Mouse (Mus musculus): ENCODE measurements around the gene Cep89. TPM values are rescaled to one million over a fixed set of nuclear protein-coding genes. Genes with fewer than 3 reads are reported as not detected.

Cep89 gene
- polyA plus RNA-seq, 1 experiment from 2014 or later = 52.1 TPM

DNA sequence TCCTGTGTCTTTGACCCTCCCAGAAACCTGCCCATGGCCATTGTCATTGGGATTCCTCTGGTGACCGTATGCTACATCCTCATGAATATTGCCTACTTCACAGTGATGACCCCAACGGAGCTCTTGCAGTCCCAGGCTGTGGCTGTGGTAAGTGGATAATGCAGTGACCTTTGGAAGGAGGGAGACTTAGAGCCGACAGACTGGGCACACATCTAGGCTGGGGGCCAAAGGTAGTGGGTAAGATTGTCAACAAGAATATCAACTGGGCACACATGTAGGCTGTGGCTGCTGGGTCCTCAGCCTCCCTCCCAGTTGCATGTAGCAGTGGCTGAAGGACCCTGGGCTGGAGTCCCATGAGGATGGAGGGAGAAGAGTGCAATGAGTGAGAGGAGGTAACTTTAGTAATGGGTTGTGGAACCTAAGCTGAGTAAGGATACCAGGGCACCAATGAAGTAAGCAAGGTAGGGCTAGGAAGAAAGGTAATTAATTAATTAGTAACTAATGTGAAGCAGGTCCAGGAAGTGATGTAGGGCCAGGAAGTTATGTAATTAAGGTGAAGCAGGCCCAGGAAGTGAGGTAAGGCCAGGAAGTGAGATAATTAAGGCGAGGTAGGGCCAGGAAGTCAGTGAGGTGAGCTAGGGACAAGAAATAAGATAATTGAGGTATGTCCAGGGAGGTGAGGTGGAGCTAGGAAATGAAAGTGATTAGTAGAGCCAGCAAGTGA is 59.4 kb downstream of the Cep89 start:
- 86% methylated on average over 4 of the region's 4 CpGs for WGBS
- Histone ChIP-seq H3K36me3 (no peaks in the 10 kb centered on the region), H3K27me3 (no peaks in the 10 kb centered on the region), H3K4me3 (no peak overlapping the region), H3K4me1 (no peaks in the 10 kb centered on the region), H3K9me3 (no peaks in the 10 kb centered on the region), H3K27ac (replicated peaks) (no peak overlapping the region), H3K9ac (replicated peaks) (no peak overlapping the region), H3K4me2 (replicated peaks) (no peak overlapping the region)
- no peak for ATAC-seq (ENCODE audit: low FRiP score, low read depth)

DNA sequence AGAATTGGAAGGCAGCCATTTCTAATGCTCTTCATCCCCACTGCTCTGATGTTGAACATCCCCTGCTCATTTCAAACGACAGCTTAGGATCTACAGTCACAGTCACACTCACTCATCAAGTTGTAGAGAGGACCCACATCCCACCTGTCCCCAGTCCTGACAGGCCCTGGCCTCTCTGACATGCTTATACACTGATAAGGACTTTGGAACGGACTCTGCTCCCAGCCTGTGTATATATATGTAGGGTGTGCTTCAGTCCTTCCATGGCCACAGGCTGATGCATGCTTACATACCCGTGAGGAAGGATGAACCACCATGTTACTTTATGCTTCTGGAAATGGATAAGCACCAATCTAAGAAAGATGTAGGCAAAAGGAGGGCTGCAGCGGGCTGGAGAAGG is 64.1 kb downstream of the Cep89 start:
- Histone ChIP-seq H3K36me3 (no peaks in the 10 kb centered on the region), H3K4me3 (no peak overlapping the region), H3K9me3 (no peaks in the 10 kb centered on the region), H3K9ac (replicated peaks) (no peak overlapping the region), H3K4me1 (no peaks in the 10 kb centered on the region), H3K4me2 (replicated peaks) (no peak overlapping the region), H3K27me3 (no peaks in the 10 kb centered on the region), H3K27ac (replicated peaks) (no peak overlapping the region)
- 92% methylated on average over 4 of the region's 4 CpGs for WGBS
- ATAC-seq (ENCODE audit: low FRiP score, low read depth) = no peak

DNA sequence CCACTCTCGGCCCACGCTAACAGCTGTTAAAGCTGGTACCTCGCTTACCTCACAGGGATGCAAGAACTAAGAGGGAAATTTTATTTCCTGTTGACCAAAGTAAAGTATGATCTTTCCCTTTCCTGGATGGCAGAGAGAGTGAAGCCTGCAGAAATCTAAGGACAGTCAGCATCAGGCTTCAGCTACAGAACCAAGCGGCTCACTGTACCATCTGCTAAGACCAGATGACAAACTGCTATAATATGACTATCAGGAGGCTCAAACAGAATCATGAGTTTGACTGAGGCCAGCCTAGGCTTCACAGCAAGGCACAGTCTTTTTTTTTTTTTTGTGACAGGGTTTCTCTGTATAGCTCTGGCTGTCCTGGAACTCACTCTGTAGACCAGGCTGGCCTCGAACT is 68.2 kb downstream of the Cep89 start:
- no peak for ATAC-seq (ENCODE audit: low FRiP score, low read depth)
- 95% methylated on average over 5 of the region's 5 CpGs for WGBS

DNA sequence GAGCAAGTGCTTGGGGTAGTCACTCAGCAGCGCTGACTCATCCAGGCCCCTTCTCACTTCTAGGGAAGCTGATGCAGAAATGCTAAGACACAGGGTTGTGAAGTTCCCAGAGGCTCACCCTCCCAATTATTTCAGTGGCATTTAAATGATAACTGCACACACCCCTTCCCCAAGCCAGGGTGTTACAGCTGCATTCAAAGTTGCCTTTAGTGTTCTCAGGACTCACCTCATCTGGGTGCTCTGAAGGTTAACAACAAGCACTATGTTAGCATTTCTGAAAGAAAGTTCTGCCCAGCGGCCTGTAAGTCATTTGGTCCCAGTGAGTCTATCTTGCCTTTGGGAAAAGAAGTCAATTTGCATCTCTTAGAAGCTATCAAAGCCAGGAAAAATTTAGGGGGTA is 71.0 kb downstream of the Cep89 start:
- 79% methylated on average over 2 of the region's 2 CpGs for WGBS
- Histone ChIP-seq H3K4me3 (no peak overlapping the region), H3K9me3 (no peaks in the 10 kb centered on the region), H3K4me2 (replicated peaks) (no peak overlapping the region), H3K4me1 (no peaks in the 10 kb centered on the region), H3K27me3 (no peaks in the 10 kb centered on the region), H3K36me3 (no peaks in the 10 kb centered on the region), H3K27ac (replicated peaks) (no peak overlapping the region), H3K9ac (replicated peaks) (no peak overlapping the region)
- no peak for ATAC-seq (ENCODE audit: low FRiP score, low read depth)

More for the DNA sequence above, 68.2 kb downstream of the Cep89 start:
- no peaks in the 10 kb centered on the region for H3K9me3 ChIP-seq
- H3K4me3 ChIP-seq = no peak overlapping the region
- H3K27ac ChIP-seq (replicated peaks) = no peak overlapping the region
- H3K36me3 ChIP-seq = no peaks in the 10 kb centered on the region
- no peaks in the 10 kb centered on the region for H3K27me3 ChIP-seq
- H3K4me2 ChIP-seq (replicated peaks) = no peak overlapping the region
- no peak overlapping the region for H3K9ac ChIP-seq (replicated peaks)
- H3K4me1 ChIP-seq = no peaks in the 10 kb centered on the region

DNA sequence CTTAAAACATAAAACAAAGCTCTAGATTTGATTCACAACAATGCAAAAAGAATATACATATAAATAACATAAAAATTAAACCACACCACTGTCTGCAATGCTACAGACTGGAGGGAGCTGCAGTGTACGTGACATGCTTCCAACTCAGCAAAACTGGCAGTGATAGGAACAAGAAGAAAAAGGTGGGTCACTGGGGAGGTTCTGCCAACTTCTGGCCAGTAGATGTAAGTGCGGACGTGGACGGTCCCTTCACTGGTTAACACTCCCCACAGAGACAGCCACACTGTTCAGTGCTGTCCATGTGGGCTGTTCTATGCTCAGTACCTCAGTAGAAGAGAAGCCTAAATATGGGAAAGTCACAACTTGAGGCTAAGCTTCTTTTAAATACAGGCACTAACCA is 74.0 kb downstream of the Cep89 start:
- H3K4me3 ChIP-seq = no peak overlapping the region
- no peak overlapping the region for H3K27ac ChIP-seq (replicated peaks)
- WGBS = 48% methylated on average over 4 of the region's 4 CpGs
- no peaks in the 10 kb centered on the region for H3K36me3 ChIP-seq
- no peaks in the 10 kb centered on the region for H3K27me3 ChIP-seq
- no peaks in the 10 kb centered on the region for H3K9me3 ChIP-seq
- H3K4me1 ChIP-seq = no peaks in the 10 kb centered on the region
- H3K9ac ChIP-seq (replicated peaks) = no peak overlapping the region
- ATAC-seq (ENCODE audit: low FRiP score, low read depth) = no peak
- H3K4me2 ChIP-seq (replicated peaks) = no peak overlapping the region

GRCm38 (mm10) chr7:35476457-35476856 is 79.6 kb downstream of the Cep89 start:
- no peak overlapping the region for H3K4me3 ChIP-seq
- no peaks in the 10 kb centered on the region for H3K9me3 ChIP-seq
- H3K4me1 ChIP-seq = no peaks in the 10 kb centered on the region
- H3K27me3 ChIP-seq = no peaks in the 10 kb centered on the region
- no peak overlapping the region for H3K27ac ChIP-seq (replicated peaks)
- H3K36me3 ChIP-seq = no peaks in the 10 kb centered on the region
- no peak for ATAC-seq (ENCODE audit: low FRiP score, low read depth)
- no peak overlapping the region for H3K4me2 ChIP-seq (replicated peaks)
- H3K9ac ChIP-seq (replicated peaks) = no peak overlapping the region
- 80% methylated on average over 2 of the region's 2 CpGs for WGBS

DNA sequence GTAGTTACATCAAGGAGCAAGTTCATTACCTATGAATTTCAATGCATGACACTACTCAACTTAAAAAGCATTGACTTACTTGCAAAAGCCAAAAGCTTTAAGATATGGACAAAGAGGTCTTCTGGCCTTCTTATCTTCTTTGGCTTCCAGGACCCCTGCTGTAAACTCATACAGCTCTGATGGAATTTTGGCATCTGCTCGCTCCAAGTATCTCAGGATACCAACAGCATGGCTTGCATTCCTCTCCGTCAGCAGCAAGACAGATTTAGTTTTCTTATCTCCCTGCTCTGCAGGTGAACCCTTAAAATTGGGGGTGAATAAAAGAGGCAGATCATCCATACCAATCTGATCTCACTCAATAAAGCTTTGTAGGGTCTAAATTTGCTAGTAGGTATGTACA is 88.3 kb downstream of the Cep89 start:
- Histone ChIP-seq H3K27me3 (no peaks in the 10 kb centered on the region), H3K4me2 (replicated peaks) (no peak overlapping the region), H3K36me3 (no peaks in the 10 kb centered on the region), H3K4me3 (no peak overlapping the region), H3K9ac (replicated peaks) (no peak overlapping the region), H3K9me3 (no peaks in the 10 kb centered on the region), H3K4me1 (no peaks in the 10 kb centered on the region), H3K27ac (replicated peaks) (no peak overlapping the region)
- ATAC-seq (ENCODE audit: low FRiP score, low read depth) = no peak
- WGBS = 83% methylated on average over 2 of the region's 2 CpGs

GRCm38 (mm10) chr7:35486553-35486952 is 89.7 kb downstream of the Cep89 start:
- H3K4me1 ChIP-seq = no peaks in the 10 kb centered on the region
- no peak overlapping the region for H3K4me3 ChIP-seq
- H3K4me2 ChIP-seq (replicated peaks) = no peak overlapping the region
- H3K36me3 ChIP-seq = no peaks in the 10 kb centered on the region
- WGBS = 90% methylated on average over 8 of the region's 8 CpGs
- H3K27me3 ChIP-seq = no peaks in the 10 kb centered on the region
- H3K27ac ChIP-seq (replicated peaks) = no peak overlapping the region
- H3K9ac ChIP-seq (replicated peaks) = no peak overlapping the region
- H3K9me3 ChIP-seq = no peaks in the 10 kb centered on the region
- ATAC-seq (ENCODE audit: low FRiP score, low read depth) = no peak

Other genes starting within 250 kb of the Cep89 start
- 1.0 and 1.2 TPM in 2 replicates for gene Slc7a10, start 210.7 kb upstream of the Cep89 start, polyA plus RNA-seq (2016; fragmentation: Nextera tagmentation; extraction: Ambion mirVana)
- gene Lrp3, start 181.5 kb upstream of the Cep89 start, polyA plus RNA-seq (2016; fragmentation: Nextera tagmentation; extraction: Ambion mirVana) = 19.3 and 20.7 TPM in 2 replicates
- 19.6 and 19.9 TPM in 2 replicates for gene Gpatch1, start 78.6 kb upstream of the Cep89 start, polyA plus RNA-seq (2016; fragmentation: Nextera tagmentation; extraction: Ambion mirVana)
- gene Rhpn2, start 62.9 kb upstream of the Cep89 start, polyA plus RNA-seq (2016; fragmentation: Nextera tagmentation; extraction: Ambion mirVana) = 1.4 and 1.5 TPM in 2 replicates
- gene Faap24, start 199 bp upstream of the Cep89 start, polyA plus RNA-seq (2016; fragmentation: Nextera tagmentation; extraction: Ambion mirVana) = 21.7 and 22.9 TPM in 2 replicates
- gene Slc7a9, start 51.8 kb downstream of the Cep89 start, polyA plus RNA-seq (2016; fragmentation: Nextera tagmentation; extraction: Ambion mirVana) = 0.13 TPM in 1 of 2 replicates, not detected in the other
- 0.11 and 0.55 TPM in 2 replicates for gene Tdrd12, start 140.7 kb downstream of the Cep89 start, polyA plus RNA-seq (2016; fragmentation: Nextera tagmentation; extraction: Ambion mirVana)
- 40.4 and 43.5 TPM in 2 replicates for gene Nudt19, start 159.3 kb downstream of the Cep89 start, polyA plus RNA-seq (2016; fragmentation: Nextera tagmentation; extraction: Ambion mirVana)
- 0.11 and 0.26 TPM in 2 replicates for gene Rgs9bp, start 188.5 kb downstream of the Cep89 start, polyA plus RNA-seq (2016; fragmentation: Nextera tagmentation; extraction: Ambion mirVana)
- gene Ankrd27, start 189.2 kb downstream of the Cep89 start, polyA plus RNA-seq (2016; fragmentation: Nextera tagmentation; extraction: Ambion mirVana) = 30.7 and 32.4 TPM in 2 replicates